ENCODE assay signal across 7 mouse cellular contexts in genomic region chr6:15722631-15723030, GRCm38 (mm10). TPM values are rescaled to one million over a fixed set of nuclear protein-coding genes. Genes with fewer than 3 reads are reported as not detected.
DNase-seq lines count a peak whose midpoint lies in the region; ATAC-seq and TF ChIP-seq lines count a peak whose summit lies in the region.
"Not testable (repeated sequence)": the region's sequence is repeated elsewhere in the genome, so short reads cannot be mapped to it uniquely, and the experiment has no call there.

No protein-coding gene starts in this region.

- H3K27me3 ChIP-seq in embryonic facial prominence, embryonic 14.5 days (replicated peaks; ENCODE audit: control insufficient read depth, insufficient read depth, low read length); heart, embryonic 15.5 days; kidney, embryonic 15.5 days; lung, embryonic 14.5 days (ENCODE audit: insufficient read depth, low read length); stomach, embryonic 15.5 days (replicated peaks): not testable (repeated sequence)

- in situ Hi-C loops in ES-E14 (cut with MboI; ENCODE audit: low sequenced_read_pairs in 2 of 2, unreplicated experiment in 2 of 2), result not testable (repeated sequence)

- H3K4me2 ChIP-seq in embryonic facial prominence, embryonic 14.5 days (ENCODE audit: low read depth, low read length), result peak overlapping the region; percentile 71
- H3K4me2 ChIP-seq in heart, embryonic 15.5 days, result 0 out of 2 replicates have a peak overlapping the region, but pooled peaks have one; percentile 77
- peak overlapping the region; percentile 85; the same call in 1 of the 2 replicates for H3K4me2 ChIP-seq in kidney, embryonic 15.5 days
- peak overlapping the region; percentile 78; the same call in 1 of the 2 replicates for H3K4me2 ChIP-seq in lung, embryonic 14.5 days
- 0 out of 2 replicates have a peak overlapping the region, but pooled peaks have one; percentile 73 for H3K4me2 ChIP-seq in stomach, embryonic 15.5 days

- H3K9me3 ChIP-seq in ES-E14 (ENCODE audit: control insufficient read depth, insufficient read depth, low read depth, low read length); embryonic facial prominence, embryonic 14.5 days (ENCODE audit: control insufficient read depth, low read length); heart, embryonic 15.5 days (replicated peaks); kidney, embryonic 15.5 days (replicated peaks); lung, embryonic 14.5 days (ENCODE audit: low read depth, low read length); stomach, embryonic 15.5 days: not testable (repeated sequence)

- not testable (repeated sequence) for H3K36me3 ChIP-seq in ES-E14 (ENCODE audit: control insufficient read depth, insufficient read depth, low read length, poor library complexity, severe bottlenecking); embryonic facial prominence, embryonic 14.5 days (ENCODE audit: control insufficient read depth, insufficient read depth, low read length); heart, embryonic 15.5 days; kidney, embryonic 15.5 days; lung, embryonic 14.5 days (ENCODE audit: insufficient read depth); stomach, embryonic 15.5 days

- not testable (repeated sequence) for TF ChIP-seq CTCF in lung, embryonic 14.5 days (IDR thresholded peaks at IDR 0.05; ENCODE audit: low read depth)

- DNase-seq in ES-E14 (ENCODE audit: low read depth, low spot score); embryonic facial prominence, embryonic 14.5 days (ENCODE audit: low spot score); lung, embryonic 14.5 days: not testable (repeated sequence)
- DNase-seq in heart, adult 11 months, result peak; percentile 62

- H3K27ac ChIP-seq in ES-E14 (ENCODE audit: insufficient read depth, low read depth, low read length, poor library complexity, severe bottlenecking); embryonic facial prominence, embryonic 14.5 days (replicated peaks; ENCODE audit: low read depth, low read length); heart, embryonic 15.5 days; kidney, embryonic 15.5 days; lung, embryonic 14.5 days (ENCODE audit: low read depth); stomach, embryonic 15.5 days: not testable (repeated sequence)

- not testable (repeated sequence) for ATAC-seq in embryonic facial prominence, embryonic 14.5 days (ENCODE audit: low read depth); heart, embryonic 15.5 days (replicated peaks; ENCODE audit: insufficient number of reproducible peaks, insufficient read depth, low FRiP score, low read depth); kidney, embryonic 15.5 days (replicated peaks; ENCODE audit: low FRiP score); lung, embryonic 14.5 days (ENCODE audit: insufficient read depth); stomach, embryonic 15.5 days (ENCODE audit: insufficient read depth, low FRiP score, low read depth)

- 90% methylated on average over 7 of the region's 8 CpGs for WGBS in embryonic facial prominence, embryonic 14.5 days
- 90% methylated on average over 7 of the region's 8 CpGs for WGBS in heart, embryonic 15.5 days
- 93% methylated on average over 7 of the region's 8 CpGs for WGBS in kidney, embryonic 15.5 days
- WGBS in lung, embryonic 14.5 days, result 89% methylated on average over 7 of the region's 8 CpGs
- 92% methylated on average over 7 of the region's 8 CpGs for WGBS in stomach, embryonic 15.5 days

- not testable (repeated sequence) for H3K9ac ChIP-seq in ES-E14 (ENCODE audit: insufficient read depth, low read depth, low read length, poor library complexity, severe bottlenecking); embryonic facial prominence, embryonic 14.5 days (ENCODE audit: low read depth, low read length); heart, embryonic 15.5 days; kidney, embryonic 15.5 days; lung, embryonic 14.5 days; stomach, embryonic 15.5 days

- not testable (repeated sequence) for H3K4me1 ChIP-seq in ES-E14 (ENCODE audit: control insufficient read depth in 2 of 2, insufficient read depth in 2 of 2, low read length in 2 of 2, poor library complexity in 1 of 2); lung, embryonic 14.5 days (ENCODE audit: insufficient read depth); stomach, embryonic 15.5 days
- H3K4me1 ChIP-seq in embryonic facial prominence, embryonic 14.5 days (ENCODE audit: control insufficient read depth, insufficient read depth, low read length), result peaks cover 11% of the 10 kb centered on the region
- H3K4me1 ChIP-seq in heart, embryonic 15.5 days (replicated peaks), result peaks cover 16% of the 10 kb centered on the region
- peaks cover 19% of the 10 kb centered on the region for H3K4me1 ChIP-seq in kidney, embryonic 15.5 days

- H3K4me3 ChIP-seq in ES-E14 (ENCODE audit: insufficient read depth in 1 of 2, low read depth in 1 of 2, low read length in 2 of 2, poor library complexity in 1 of 2, severe bottlenecking in 1 of 2); embryonic facial prominence, embryonic 14.5 days (ENCODE audit: low read depth, low read length); heart, embryonic 15.5 days; kidney, embryonic 15.5 days (replicated peaks); lung, embryonic 14.5 days (ENCODE audit: low read depth, low read length); stomach, embryonic 15.5 days (replicated peaks): not testable (repeated sequence)

TF ChIP-seq in ES-E14, 5 proteins besides CTCF, POLR2A, EP300 and RAD21:
- TF ChIP-seq ZNF384 (IDR thresholded peaks at IDR 0.05; ENCODE audit: low read depth, low read length), result peak; percentile 79

RNA-seq across cellular contexts. Expression of gene Mdfic, which starts 2.2 kb away (rescaled TPM):
- 4.2 and 8.1 TPM in 2 replicates for total RNA-seq in ES-E14 (2012; rRNA removed)
- polyA plus RNA-seq in embryonic facial prominence, embryonic 14.5 days (2014; fragmentation: Nextera tagmentation; extraction: Ambion mirVana), result 11.1 and 11.9 TPM in 2 replicates
- 4.2 and 4.6 TPM in 2 replicates for polyA plus RNA-seq in heart, embryonic 15.5 days (2015; fragmentation: Nextera tagmentation; extraction: Ambion mirVana)
- 5.1 and 5.8 TPM in 2 replicates for polyA plus RNA-seq in kidney, embryonic 15.5 days (2015; fragmentation: Nextera tagmentation; extraction: Ambion mirVana)
- 11.7 and 12.4 TPM in 2 replicates for polyA plus RNA-seq in lung, embryonic 14.5 days (2014; fragmentation: Nextera tagmentation; extraction: Ambion mirVana)
- 7.6 and 9.1 TPM in 2 replicates for polyA plus RNA-seq in stomach, embryonic 15.5 days (2015; fragmentation: Nextera tagmentation; extraction: Ambion mirVana)
